Mouse (Mus musculus): ENCODE results near the gene Kcnj10. TPM values are rescaled to one million over a fixed set of nuclear protein-coding genes. Genes with fewer than 3 reads are reported as not detected.
A peak's percentile ranks its signal among the peaks of the same experiment; 100 is the strongest.

Kcnj10 gene
- total and polyA plus RNA-seq, 3 experiments, result 0.11 to 1.1 TPM; not detected in 1

DNA sequence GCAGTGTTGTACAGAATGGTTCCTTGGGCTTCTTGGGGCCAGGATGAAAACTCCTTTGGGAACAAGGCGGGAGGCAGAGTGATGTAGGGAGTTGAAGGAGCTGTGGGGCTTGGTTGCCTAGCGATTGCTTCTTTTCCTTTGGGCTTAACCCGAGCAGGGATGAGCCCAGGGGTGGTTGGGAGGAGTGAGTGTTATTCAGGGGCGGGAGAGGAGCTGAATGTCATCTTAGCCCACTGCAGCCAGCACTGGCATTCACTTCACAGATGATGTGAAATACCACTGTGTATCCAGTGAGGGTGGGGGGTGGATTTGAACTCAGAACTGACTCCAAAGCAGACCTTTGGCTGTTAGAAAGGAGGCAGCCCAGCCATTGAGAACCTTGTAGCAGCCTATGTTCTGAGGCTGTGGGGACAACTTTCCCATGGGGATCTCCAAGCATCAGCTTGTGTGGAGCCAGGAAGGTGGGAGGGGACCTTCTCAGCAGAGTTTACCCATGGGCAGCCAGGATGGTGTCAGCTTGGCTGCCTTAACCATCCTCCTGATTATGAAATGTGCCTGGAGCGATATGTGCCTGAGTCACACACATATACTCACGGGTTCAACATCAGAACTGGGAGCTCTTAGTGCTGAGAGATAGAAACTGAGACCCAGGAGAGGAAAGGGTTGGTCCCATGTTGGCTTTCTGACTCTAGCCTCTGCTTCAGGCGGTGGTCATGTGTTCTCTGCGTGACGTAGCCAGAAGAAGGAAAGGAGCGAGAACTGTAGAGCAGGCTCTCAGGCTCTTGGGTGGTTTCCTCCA lies 27.2 kb upstream of the Kcnj10 start:
- Histone ChIP-seq H3K9me3 (replicated peaks) (no peaks in the 10 kb centered on the region), H3K36me3 (replicated peaks) (peaks cover 51% of the 10 kb centered on the region), H3K4me1 (ENCODE audit: insufficient read depth, low read depth, low read length) (peaks cover 52% of the 10 kb centered on the region), H3K4me3 (ENCODE audit: low read depth, low read length) (peak overlapping the region; percentile 95; the same call in 1 of the 2 replicates), H3K27me3 (ENCODE audit: insufficient read depth, low read length) (no peaks in the 10 kb centered on the region)
- DNase-seq (ENCODE audit: low spot score) (no peak), ATAC-seq (ENCODE audit: extremely low read depth, insufficient number of reproducible peaks, low FRiP score, poor library complexity, severe bottlenecking) (no peak)
- TF ChIP-seq TAL1 (conservative IDR thresholded peaks at IDR 0.05; ENCODE audit: low read depth, low read length) (no peak), GATA1 (IDR thresholded peaks at IDR 0.05; ENCODE audit: borderline replicate concordance, low read length) (no peak), GATA2 (IDR thresholded peaks at IDR 0.05; ENCODE audit: borderline replicate concordance, low read depth, low read length) (no peak), CTCF (IDR thresholded peaks at IDR 0.05; ENCODE audit: low read depth, low read length) (no peak), POLR2AphosphoS5 (IDR thresholded peaks at IDR 0.05; ENCODE audit: insufficient replicate concordance, low read depth, low read length) (no peak)

DNA sequence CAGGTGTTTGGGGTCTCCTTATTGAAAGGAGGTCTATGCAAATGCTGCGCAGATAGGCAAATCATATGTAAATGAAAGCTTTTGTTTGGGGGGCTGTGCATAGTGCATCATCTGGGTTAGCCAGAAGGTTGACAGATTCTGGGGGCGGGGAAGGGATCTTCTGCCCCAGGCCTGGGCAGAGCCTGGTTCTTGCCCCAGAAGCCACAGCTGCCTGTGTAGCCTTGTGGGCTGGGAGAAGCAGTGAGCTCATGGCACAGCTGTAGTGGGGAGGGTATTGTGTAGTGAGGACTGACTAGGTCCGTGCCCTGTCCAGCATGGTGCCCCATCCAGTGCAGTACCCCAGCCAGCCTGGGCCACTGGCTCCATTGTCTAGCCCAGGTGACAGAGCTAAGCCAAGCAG lies 26.1 kb upstream of the Kcnj10 start:
- ATAC-seq (ENCODE audit: extremely low read depth, insufficient number of reproducible peaks, low FRiP score, poor library complexity, severe bottlenecking), result no peak
- H3K27me3 ChIP-seq (ENCODE audit: insufficient read depth, low read length), result no peaks in the 10 kb centered on the region

GRCm38 (mm10) chr1:172317431-172317830 lies 23.6 kb upstream of the Kcnj10 start:
- TF ChIP-seq GATA2 (IDR thresholded peaks at IDR 0.05; ENCODE audit: borderline replicate concordance, low read depth, low read length), result no peak
- Histone ChIP-seq H3K4me1 (ENCODE audit: insufficient read depth, low read depth, low read length) (peaks cover 20% of the 10 kb centered on the region), H3K9me3 (replicated peaks) (no peaks in the 10 kb centered on the region), H3K4me3 (ENCODE audit: low read depth, low read length) (no peak overlapping the region), H3K27me3 (ENCODE audit: insufficient read depth, low read length) (no peaks in the 10 kb centered on the region), H3K36me3 (replicated peaks) (peaks cover 87% of the 10 kb centered on the region)
- no peak for DNase-seq (ENCODE audit: low spot score)
- no peak for ATAC-seq (ENCODE audit: extremely low read depth, insufficient number of reproducible peaks, low FRiP score, poor library complexity, severe bottlenecking)

More for the DNA sequence above, 26.1 kb upstream of the Kcnj10 start:
- DNase-seq (ENCODE audit: low spot score), result no peak
- Histone ChIP-seq H3K9me3 (replicated peaks) (no peaks in the 10 kb centered on the region), H3K4me3 (ENCODE audit: low read depth, low read length) (no peak overlapping the region), H3K4me1 (ENCODE audit: insufficient read depth, low read depth, low read length) (peaks cover 42% of the 10 kb centered on the region), H3K36me3 (replicated peaks) (peaks cover 62% of the 10 kb centered on the region)
- TF ChIP-seq POLR2AphosphoS5 (IDR thresholded peaks at IDR 0.05; ENCODE audit: insufficient replicate concordance, low read depth, low read length) (no peak), CTCF (IDR thresholded peaks at IDR 0.05; ENCODE audit: low read depth, low read length) (no peak), GATA1 (IDR thresholded peaks at IDR 0.05; ENCODE audit: borderline replicate concordance, low read length) (no peak), GATA2 (IDR thresholded peaks at IDR 0.05; ENCODE audit: borderline replicate concordance, low read depth, low read length) (no peak), TAL1 (conservative IDR thresholded peaks at IDR 0.05; ENCODE audit: low read depth, low read length) (no peak)

GRCm38 (mm10) chr1:172317946-172318345 lies 23.1 kb upstream of the Kcnj10 start:
- ATAC-seq (ENCODE audit: extremely low read depth, insufficient number of reproducible peaks, low FRiP score, poor library complexity, severe bottlenecking) (no peak), DNase-seq (ENCODE audit: low spot score) (no peak)
- no peak overlapping the region for H3K4me3 ChIP-seq (ENCODE audit: low read depth, low read length)
- TF ChIP-seq CTCF (IDR thresholded peaks at IDR 0.05; ENCODE audit: low read depth, low read length), result no peak
- no peak for TF ChIP-seq GATA2 (IDR thresholded peaks at IDR 0.05; ENCODE audit: borderline replicate concordance, low read depth, low read length)
- TF ChIP-seq TAL1 (conservative IDR thresholded peaks at IDR 0.05; ENCODE audit: low read depth, low read length), result no peak
- no peak for TF ChIP-seq GATA1 (IDR thresholded peaks at IDR 0.05; ENCODE audit: borderline replicate concordance, low read length)
- no peak for TF ChIP-seq POLR2AphosphoS5 (IDR thresholded peaks at IDR 0.05; ENCODE audit: insufficient replicate concordance, low read depth, low read length)
- no peaks in the 10 kb centered on the region for H3K9me3 ChIP-seq (replicated peaks)
- H3K27me3 ChIP-seq (ENCODE audit: insufficient read depth, low read length), result no peaks in the 10 kb centered on the region
- peaks cover 92% of the 10 kb centered on the region for H3K36me3 ChIP-seq (replicated peaks)
- peaks cover 15% of the 10 kb centered on the region for H3K4me1 ChIP-seq (ENCODE audit: insufficient read depth, low read depth, low read length)

GRCm38 (mm10) chr1:172318424-172319035 lies 22.5 kb upstream of the Kcnj10 start:
- no peak for TF ChIP-seq GATA2 (IDR thresholded peaks at IDR 0.05; ENCODE audit: borderline replicate concordance, low read depth, low read length)
- TF ChIP-seq GATA1 (IDR thresholded peaks at IDR 0.05; ENCODE audit: borderline replicate concordance, low read length), result no peak
- TF ChIP-seq POLR2AphosphoS5 (IDR thresholded peaks at IDR 0.05; ENCODE audit: insufficient replicate concordance, low read depth, low read length), result no peak
- no peak for TF ChIP-seq TAL1 (conservative IDR thresholded peaks at IDR 0.05; ENCODE audit: low read depth, low read length)
- TF ChIP-seq CTCF (IDR thresholded peaks at IDR 0.05; ENCODE audit: low read depth, low read length), result no peak

GRCm38 (mm10) chr1:172319346-172319745 lies 21.7 kb upstream of the Kcnj10 start:
- DNase-seq (ENCODE audit: low spot score) (no peak), ATAC-seq (ENCODE audit: extremely low read depth, insufficient number of reproducible peaks, low FRiP score, poor library complexity, severe bottlenecking) (no peak)
- Histone ChIP-seq H3K27me3 (ENCODE audit: insufficient read depth, low read length) (no peaks in the 10 kb centered on the region), H3K9me3 (replicated peaks) (no peaks in the 10 kb centered on the region), H3K4me1 (ENCODE audit: insufficient read depth, low read depth, low read length) (peaks cover 2% of the 10 kb centered on the region), H3K36me3 (replicated peaks) (peaks cover 94% of the 10 kb centered on the region), H3K4me3 (ENCODE audit: low read depth, low read length) (no peak overlapping the region)
- TF ChIP-seq CTCF (IDR thresholded peaks at IDR 0.05; ENCODE audit: low read depth, low read length) (no peak), GATA2 (IDR thresholded peaks at IDR 0.05; ENCODE audit: borderline replicate concordance, low read depth, low read length) (no peak), TAL1 (conservative IDR thresholded peaks at IDR 0.05; ENCODE audit: low read depth, low read length) (no peak), GATA1 (IDR thresholded peaks at IDR 0.05; ENCODE audit: borderline replicate concordance, low read length) (no peak), POLR2AphosphoS5 (IDR thresholded peaks at IDR 0.05; ENCODE audit: insufficient replicate concordance, low read depth, low read length) (no peak)

More at GRCm38 (mm10) chr1:172318424-172319035, 22.5 kb upstream of the Kcnj10 start:
- H3K27me3 ChIP-seq (ENCODE audit: insufficient read depth, low read length), result no peaks in the 10 kb centered on the region
- H3K4me3 ChIP-seq (ENCODE audit: low read depth, low read length), result peak overlapping the region; percentile 1; the same call in 1 of the 2 replicates
- DNase-seq (ENCODE audit: low spot score) (no peak), ATAC-seq (ENCODE audit: extremely low read depth, insufficient number of reproducible peaks, low FRiP score, poor library complexity, severe bottlenecking) (no peak)
- peaks cover 9% of the 10 kb centered on the region for H3K4me1 ChIP-seq (ENCODE audit: insufficient read depth, low read depth, low read length)
- H3K36me3 ChIP-seq (replicated peaks), result peaks cover 98% of the 10 kb centered on the region
- no peaks in the 10 kb centered on the region for H3K9me3 ChIP-seq (replicated peaks)
